ENCODE assay signal across 8 mouse cellular contexts in genomic region chr5:121384757-121385460, GRCm38 (mm10). TPM values are rescaled to one million over a fixed set of nuclear protein-coding genes. Genes with fewer than 3 reads are reported as not detected.
A peak's percentile ranks its signal among the peaks of the same experiment; 100 is the strongest.
DNase-seq lines count a peak whose midpoint lies in the region; ATAC-seq and TF ChIP-seq lines count a peak whose summit lies in the region.

No protein-coding gene starts in this region.

- H3K9me3 ChIP-seq in forebrain, postnatal 0 days (ENCODE audit: low read length), result no peaks in the 10 kb centered on the region
- H3K9me3 ChIP-seq in intestine, embryonic 15.5 days, result no peaks in the 10 kb centered on the region
- no peaks in the 10 kb centered on the region for H3K9me3 ChIP-seq in liver, postnatal 0 days (ENCODE audit: low read length)

- peak overlapping the region; percentile 86 for H3K4me3 ChIP-seq in forebrain, postnatal 0 days (ENCODE audit: low read depth, low read length)
- H3K4me3 ChIP-seq in intestine, embryonic 15.5 days (replicated peaks), result peak overlapping the region; percentile 61
- peak overlapping the region; percentile 65 for H3K4me3 ChIP-seq in liver, postnatal 0 days (ENCODE audit: low read depth, low read length)

- intact Hi-C loops in heart, postnatal 14 days (cut with DNase I), result no loop called here

- H3K4me1 ChIP-seq in forebrain, postnatal 0 days (ENCODE audit: insufficient read depth), result no peaks in the 10 kb centered on the region
- peaks cover 14% of the 10 kb centered on the region; the same call in 1 of the 2 replicates for H3K4me1 ChIP-seq in intestine, embryonic 15.5 days (replicated peaks)
- peaks cover 13% of the 10 kb centered on the region for H3K4me1 ChIP-seq in liver, postnatal 0 days (ENCODE audit: insufficient read depth)

- ATAC-seq in forebrain, postnatal 0 days, result peak; percentile 64
- ATAC-seq in intestine, embryonic 15.5 days, result peak; percentile 87
- peak; percentile 54 for ATAC-seq in liver, postnatal 0 days

- no peaks in the 10 kb centered on the region for H3K27me3 ChIP-seq in forebrain, postnatal 0 days (ENCODE audit: insufficient read depth, low read length)
- H3K27me3 ChIP-seq in intestine, embryonic 15.5 days (replicated peaks), result no peaks in the 10 kb centered on the region
- no peaks in the 10 kb centered on the region for H3K27me3 ChIP-seq in liver, postnatal 0 days (ENCODE audit: insufficient read depth, low read length)

- H3K9ac ChIP-seq in forebrain, postnatal 0 days, result peak overlapping the region; percentile 89
- H3K9ac ChIP-seq in intestine, embryonic 15.5 days, result peak overlapping the region; percentile 66
- peak overlapping the region; percentile 76 for H3K9ac ChIP-seq in liver, postnatal 0 days (replicated peaks)

- H3K27ac ChIP-seq in forebrain, postnatal 0 days (ENCODE audit: low read depth, low read length), result peak overlapping the region; percentile 86
- H3K27ac ChIP-seq in intestine, embryonic 15.5 days, result peak overlapping the region; percentile 80
- H3K27ac ChIP-seq in liver, postnatal 0 days (ENCODE audit: low read depth), result peak overlapping the region; percentile 93

- 6% methylated on average over 31 of the region's 47 CpGs for WGBS in forebrain, postnatal 0 days
- WGBS in intestine, embryonic 15.5 days, result 1% methylated on average over 36 of the region's 47 CpGs
- 2% methylated on average over 43 of the region's 47 CpGs for WGBS in liver, postnatal 0 days (ENCODE audit: insufficient replicate concordance)

- no peak for TF ChIP-seq CTCF in forebrain, postnatal 0 days (IDR thresholded peaks at IDR 0.05; ENCODE audit: low read depth)
- no peak for TF ChIP-seq CTCF in liver, postnatal 0 days (IDR thresholded peaks at IDR 0.05; ENCODE audit: low read depth)

- peak overlapping the region; percentile 59 for H3K4me2 ChIP-seq in forebrain, postnatal 0 days (ENCODE audit: low read depth)
- H3K4me2 ChIP-seq in intestine, embryonic 15.5 days (replicated peaks), result peak overlapping the region; percentile 82
- H3K4me2 ChIP-seq in liver, postnatal 0 days (ENCODE audit: low read depth, low read length), result peak overlapping the region; percentile 79

- peaks cover 23% of the 10 kb centered on the region for H3K36me3 ChIP-seq in forebrain, postnatal 0 days (ENCODE audit: insufficient read depth)
- H3K36me3 ChIP-seq in intestine, embryonic 15.5 days, result peaks cover 16% of the 10 kb centered on the region
- H3K36me3 ChIP-seq in liver, postnatal 0 days (replicated peaks; ENCODE audit: insufficient read depth, low read length), result peaks cover 28% of the 10 kb centered on the region

- no peak for TF ChIP-seq EP300 in liver, postnatal 0 days (IDR thresholded peaks at IDR 0.05; ENCODE audit: low read depth)

- peak; percentile 97 for DNase-seq in heart, adult 11 months
- DNase-seq in heart, postnatal 14 days, result no peak
- DNase-seq in brain, adult 2 months (ENCODE audit: low read depth, low spot score), result peak; percentile 78
- peak; percentile 74 for DNase-seq in forebrain, postnatal 0 days
- peak; percentile 70 for DNase-seq in liver, postnatal 0 days
- DNase-seq in neural tube, embryonic 10.5 days (ENCODE audit: extremely low spot score, low spot score), result peak; percentile 76
- no peak for DNase-seq in thymus, postnatal 4 days

RNA-seq across cellular contexts. Expression of gene Trafd1, which starts 0.5 kb away (rescaled TPM):
- 10 to 100 TPM; 50.3 to 55.4 TPM for total RNA-seq in heart, postnatal 14 days (2021)
- 131 and 141 TPM in 2 replicates for total RNA-seq in forebrain, postnatal 0 days (2014; rRNA removed)
- polyA plus RNA-seq in forebrain, postnatal 0 days (2015; fragmentation: Nextera tagmentation; extraction: Ambion mirVana), result 123 and 124 TPM in 2 replicates
- 55.1 and 58.1 TPM in 2 replicates for polyA plus RNA-seq in intestine, embryonic 15.5 days (2015; fragmentation: Nextera tagmentation; extraction: Ambion mirVana)
- polyA plus RNA-seq in liver, postnatal 0 days (2015; fragmentation: Nextera tagmentation; extraction: Ambion mirVana), result 28.6 and 30.6 TPM in 2 replicates

RNA-seq across cellular contexts. Expression of gene Naa25, which starts 12.8 kb away (rescaled TPM):
- 10 to 100 TPM; 20.6 to 21.5 TPM for total RNA-seq in heart, postnatal 14 days (2021)
- total RNA-seq in forebrain, postnatal 0 days (2014; rRNA removed), result 39.4 and 45.9 TPM in 2 replicates
- 33.7 and 44.1 TPM in 2 replicates for polyA plus RNA-seq in forebrain, postnatal 0 days (2015; fragmentation: Nextera tagmentation; extraction: Ambion mirVana)
- 46.3 and 48.0 TPM in 2 replicates for polyA plus RNA-seq in intestine, embryonic 15.5 days (2015; fragmentation: Nextera tagmentation; extraction: Ambion mirVana)
- polyA plus RNA-seq in liver, postnatal 0 days (2015; fragmentation: Nextera tagmentation; extraction: Ambion mirVana), result 12.5 and 12.9 TPM in 2 replicates

Comparison
In these comparisons a context has a peak if more than half of its experiments do, and no peak if none do; other contexts are left out.
1. DNase-seq: peak in heart, adult 11 months (single experiment), brain, adult 2 months (single experiment), forebrain, postnatal 0 days (single experiment), liver, postnatal 0 days (single experiment) and neural tube, embryonic 10.5 days (single experiment); none in heart, postnatal 14 days (0 of 2) and thymus, postnatal 4 days (single experiment).
2. Peak in every context shown above with its lines, with median percentiles within 50 percentile points of each other: ATAC-seq, H3K27ac ChIP-seq, H3K4me2 ChIP-seq, H3K4me3 ChIP-seq and H3K9ac ChIP-seq.